25 mouse cellular contexts compared by ENCODE assay signal in genomic region chr2:9435155-9435872, GRCm38 (mm10).
DNase-seq lines count a peak whose midpoint lies in the region; ATAC-seq and TF ChIP-seq lines count a peak whose summit lies in the region.
"Had no signal": no experiment of that assay in that cellular context is flagged by ENCODE, and none has a peak within 500 bp of the region (broad histone marks: within the 10 kb centered on the region; RNA-seq: fewer than 3 reads in every experiment).

No protein-coding gene starts in this region.

- no peaks in the 10 kb centered on the region for H3K9me3 ChIP-seq in hindbrain, embryonic 15.5 days
- H3K9me3 ChIP-seq in hindbrain, embryonic 12.5 days (replicated peaks), result no peaks in the 10 kb centered on the region
- H3K9me3 ChIP-seq in neural tube, embryonic 12.5 days, result no peaks in the 10 kb centered on the region
- H3K9me3 ChIP-seq in neural tube, embryonic 15.5 days (replicated peaks), result no peaks in the 10 kb centered on the region
- H3K9me3 ChIP-seq in hindbrain, postnatal 0 days (ENCODE audit: low read length), result no peaks in the 10 kb centered on the region
- H3K9me3 ChIP-seq in midbrain, embryonic 16.5 days (replicated peaks; ENCODE audit: control insufficient read depth, low read length, poor library complexity, severe bottlenecking), result no peaks in the 10 kb centered on the region
- H3K9me3 ChIP-seq: forebrain, embryonic 15.5 days; G1E; heart, embryonic 13.5 days; limb, embryonic 15.5 days; megakaryocyte, embryonic 14.5 days had no signal

- peak; percentile 45; the same call in 1 of the 2 replicates for ATAC-seq in hindbrain, embryonic 15.5 days (ENCODE audit: low FRiP score, low read depth)
- ATAC-seq in hindbrain, embryonic 12.5 days (ENCODE audit: low FRiP score), result no peak; the same call in none of the 2 replicates
- ATAC-seq in neural tube, embryonic 12.5 days (ENCODE audit: low FRiP score, low read depth), result 0 out of 2 replicates have a peak, but pooled peaks have one; percentile 25
- no peak for ATAC-seq in neural tube, embryonic 15.5 days (ENCODE audit: low FRiP score)
- ATAC-seq in hindbrain, postnatal 0 days, result no peak
- peak; percentile 79 for ATAC-seq in midbrain, embryonic 16.5 days
- no peak for ATAC-seq in granulocyte monocyte progenitor cell, adult 5-6 weeks (replicated peaks; ENCODE audit: poor library complexity, severe bottlenecking)
- ATAC-seq: forebrain, embryonic 15.5 days; Patski had no signal

- H3K4me2 ChIP-seq in hindbrain, embryonic 15.5 days, result no peak overlapping the region
- H3K4me2 ChIP-seq in hindbrain, embryonic 12.5 days (replicated peaks), result no peak overlapping the region
- no peak overlapping the region for H3K4me2 ChIP-seq in neural tube, embryonic 12.5 days (replicated peaks)
- no peak overlapping the region for H3K4me2 ChIP-seq in neural tube, embryonic 15.5 days
- no peak overlapping the region for H3K4me2 ChIP-seq in hindbrain, postnatal 0 days (ENCODE audit: low read depth, low read length)
- H3K4me2 ChIP-seq in midbrain, embryonic 16.5 days (ENCODE audit: low read length), result 0 out of 2 replicates have a peak overlapping the region, but pooled peaks have one; percentile 3
- H3K4me2 ChIP-seq: forebrain, embryonic 15.5 days; heart, embryonic 13.5 days; limb, embryonic 15.5 days had no signal

- H3K27ac ChIP-seq in hindbrain, embryonic 15.5 days (replicated peaks), result no peak overlapping the region
- no peak overlapping the region for H3K27ac ChIP-seq in hindbrain, embryonic 12.5 days
- H3K27ac ChIP-seq in neural tube, embryonic 12.5 days, result no peak overlapping the region
- H3K27ac ChIP-seq in neural tube, embryonic 15.5 days (replicated peaks), result no peak overlapping the region
- H3K27ac ChIP-seq in hindbrain, postnatal 0 days, result no peak overlapping the region
- peak overlapping the region; percentile 8 for H3K27ac ChIP-seq in midbrain, embryonic 16.5 days (ENCODE audit: low read length)
- H3K27ac ChIP-seq: forebrain, embryonic 15.5 days; heart, embryonic 13.5 days; limb, embryonic 15.5 days; liver, embryonic 14.5 days had no signal

- no peak overlapping the region for H3K4me3 ChIP-seq in hindbrain, embryonic 15.5 days
- no peak overlapping the region for H3K4me3 ChIP-seq in hindbrain, embryonic 12.5 days
- H3K4me3 ChIP-seq in neural tube, embryonic 12.5 days, result no peak overlapping the region
- H3K4me3 ChIP-seq in neural tube, embryonic 15.5 days (replicated peaks), result no peak overlapping the region
- H3K4me3 ChIP-seq in hindbrain, postnatal 0 days (ENCODE audit: low read length), result no peak overlapping the region
- no peak overlapping the region for H3K4me3 ChIP-seq in midbrain, embryonic 16.5 days (ENCODE audit: low read depth, low read length)
- H3K4me3 ChIP-seq: forebrain, embryonic 15.5 days; heart, embryonic 13.5 days; limb, embryonic 15.5 days; megakaryocyte, embryonic 14.5 days had no signal

- WGBS in hindbrain, embryonic 15.5 days, result 47% methylated on average over 9 of the region's 9 CpGs
- WGBS in hindbrain, embryonic 12.5 days, result 55% methylated on average over 9 of the region's 9 CpGs
- WGBS in neural tube, embryonic 12.5 days, result 65% methylated on average over 9 of the region's 9 CpGs
- WGBS in neural tube, embryonic 15.5 days, result 49% methylated on average over 9 of the region's 9 CpGs
- 44% methylated on average over 9 of the region's 9 CpGs for WGBS in hindbrain, postnatal 0 days
- WGBS in midbrain, embryonic 16.5 days, result 38% methylated on average over 9 of the region's 9 CpGs

- peaks cover 7% of the 10 kb centered on the region for H3K4me1 ChIP-seq in hindbrain, embryonic 15.5 days (replicated peaks)
- H3K4me1 ChIP-seq in hindbrain, embryonic 12.5 days, result no peaks in the 10 kb centered on the region
- H3K4me1 ChIP-seq in neural tube, embryonic 12.5 days, result no peaks in the 10 kb centered on the region
- H3K4me1 ChIP-seq in neural tube, embryonic 15.5 days, result peaks cover 3% of the 10 kb centered on the region; the same call in 1 of the 2 replicates
- no peaks in the 10 kb centered on the region for H3K4me1 ChIP-seq in hindbrain, postnatal 0 days (ENCODE audit: insufficient read depth, low read length)
- H3K4me1 ChIP-seq in midbrain, embryonic 16.5 days (ENCODE audit: control insufficient read depth, insufficient read depth, low read length), result peaks cover 9% of the 10 kb centered on the region
- H3K4me1 ChIP-seq: heart, embryonic 13.5 days; limb, embryonic 15.5 days; megakaryocyte, embryonic 14.5 days had no signal

- H3K9ac ChIP-seq in hindbrain, embryonic 15.5 days, result no peak overlapping the region
- no peak overlapping the region for H3K9ac ChIP-seq in hindbrain, embryonic 12.5 days
- no peak overlapping the region for H3K9ac ChIP-seq in neural tube, embryonic 12.5 days
- no peak overlapping the region for H3K9ac ChIP-seq in neural tube, embryonic 15.5 days (replicated peaks)
- H3K9ac ChIP-seq in hindbrain, postnatal 0 days (replicated peaks; ENCODE audit: low read length), result no peak overlapping the region
- H3K9ac ChIP-seq in midbrain, embryonic 16.5 days (ENCODE audit: low read depth, low read length), result no peak overlapping the region
- H3K9ac ChIP-seq: forebrain, embryonic 15.5 days; heart, embryonic 13.5 days; limb, embryonic 15.5 days; liver, embryonic 14.5 days had no signal

- H3K36me3 ChIP-seq in hindbrain, embryonic 15.5 days, result no peaks in the 10 kb centered on the region
- H3K36me3 ChIP-seq in hindbrain, embryonic 12.5 days, result no peaks in the 10 kb centered on the region
- H3K36me3 ChIP-seq in neural tube, embryonic 12.5 days, result no peaks in the 10 kb centered on the region
- no peaks in the 10 kb centered on the region for H3K36me3 ChIP-seq in neural tube, embryonic 15.5 days
- H3K36me3 ChIP-seq in hindbrain, postnatal 0 days (ENCODE audit: insufficient read depth, low read length), result no peaks in the 10 kb centered on the region
- no peaks in the 10 kb centered on the region for H3K36me3 ChIP-seq in midbrain, embryonic 16.5 days (ENCODE audit: control insufficient read depth, insufficient read depth, low read length)
- H3K36me3 ChIP-seq: forebrain, embryonic 15.5 days; G1E; heart, embryonic 13.5 days; limb, embryonic 15.5 days had no signal

- TF ChIP-seq CTCF in hindbrain, postnatal 0 days (IDR thresholded peaks at IDR 0.05; ENCODE audit: low read depth), result no peak

- no peaks in the 10 kb centered on the region for H3K27me3 ChIP-seq in hindbrain, embryonic 15.5 days
- H3K27me3 ChIP-seq in hindbrain, embryonic 12.5 days, result no peaks in the 10 kb centered on the region
- no peaks in the 10 kb centered on the region for H3K27me3 ChIP-seq in neural tube, embryonic 12.5 days (replicated peaks)
- no peaks in the 10 kb centered on the region for H3K27me3 ChIP-seq in neural tube, embryonic 15.5 days (replicated peaks)
- H3K27me3 ChIP-seq in hindbrain, postnatal 0 days (ENCODE audit: insufficient read depth, low read length), result no peaks in the 10 kb centered on the region
- no peaks in the 10 kb centered on the region for H3K27me3 ChIP-seq in midbrain, embryonic 16.5 days (ENCODE audit: control insufficient read depth, insufficient read depth, low read depth, low read length)
- H3K27me3 ChIP-seq: CH12.LX; forebrain, embryonic 15.5 days; limb, embryonic 15.5 days; megakaryocyte, embryonic 14.5 days had no signal

- peak; percentile 19 for DNase-seq in hindbrain, postnatal 0 days (ENCODE audit: low spot score)
- DNase-seq in c-Kit-positive CD71-positive TER-119-positive erythroid progenitor cells, embryonic 14.5 days (ENCODE audit: low spot score), result no peak
- DNase-seq: B cell, adult 2 months; cerebellum, adult 9-10 months; gastrocnemius, postnatal 14 days; heart, adult 18-20 months; heart, postnatal 14 days; kidney, adult 18-20 months; kidney, postnatal 4 days; right cerebral cortex, postnatal 14 days; spleen, adult 18-20 months had no signal

Comparison
In these comparisons a context has a peak if more than half of its experiments do, and no peak if none do; other contexts are left out.
1. ATAC-seq: peak in hindbrain, embryonic 15.5 days (single experiment), neural tube, embryonic 12.5 days (single experiment) and midbrain, embryonic 16.5 days (single experiment); none in hindbrain, embryonic 12.5 days (single experiment), neural tube, embryonic 15.5 days (single experiment), hindbrain, postnatal 0 days (single experiment) and granulocyte monocyte progenitor cell, adult 5-6 weeks (single experiment).